Mouse (Mus musculus): ENCODE measurements around the gene Fgf14. TPM values are rescaled to one million over a fixed set of nuclear protein-coding genes. Genes with fewer than 3 reads are reported as not detected.
"Not testable (repeated sequence)": the region's sequence is repeated elsewhere in the genome, so short reads cannot be mapped to it uniquely, and the experiment has no call there.

The Fgf14 gene
- polyA plus RNA-seq, 1 experiment = 0.03 TPM

GRCm38 (mm10) chr14:124474066-124474667 is 202.8 kb downstream of the Fgf14 start:
- no peak for DNase-seq (ENCODE audit: low spot score)

DNA sequence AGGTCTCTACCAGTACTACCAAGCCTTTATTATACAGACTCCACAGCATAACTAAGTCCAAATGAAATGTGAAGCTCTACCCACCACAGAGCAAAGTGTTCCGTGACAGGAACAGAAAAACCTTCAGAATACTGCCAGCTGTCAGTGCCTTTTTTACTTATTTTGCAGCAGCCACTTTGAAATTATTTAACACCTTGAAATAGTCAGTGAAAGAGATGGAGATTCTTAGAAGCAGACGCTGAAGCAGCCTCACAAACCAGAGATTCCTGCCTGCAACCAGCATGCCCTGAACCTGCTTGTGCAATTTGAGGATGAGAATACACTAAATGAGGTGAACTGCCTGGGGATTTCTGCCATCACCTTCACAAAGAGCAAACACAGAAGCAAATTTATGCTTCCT is 206.0 kb downstream of the Fgf14 start:
- no peak for DNase-seq (ENCODE audit: low spot score)

GRCm38 (mm10) chr14:124455120-124455519 is 221.8 kb downstream of the Fgf14 start:
- DNase-seq (ENCODE audit: low spot score) = no peak

DNA sequence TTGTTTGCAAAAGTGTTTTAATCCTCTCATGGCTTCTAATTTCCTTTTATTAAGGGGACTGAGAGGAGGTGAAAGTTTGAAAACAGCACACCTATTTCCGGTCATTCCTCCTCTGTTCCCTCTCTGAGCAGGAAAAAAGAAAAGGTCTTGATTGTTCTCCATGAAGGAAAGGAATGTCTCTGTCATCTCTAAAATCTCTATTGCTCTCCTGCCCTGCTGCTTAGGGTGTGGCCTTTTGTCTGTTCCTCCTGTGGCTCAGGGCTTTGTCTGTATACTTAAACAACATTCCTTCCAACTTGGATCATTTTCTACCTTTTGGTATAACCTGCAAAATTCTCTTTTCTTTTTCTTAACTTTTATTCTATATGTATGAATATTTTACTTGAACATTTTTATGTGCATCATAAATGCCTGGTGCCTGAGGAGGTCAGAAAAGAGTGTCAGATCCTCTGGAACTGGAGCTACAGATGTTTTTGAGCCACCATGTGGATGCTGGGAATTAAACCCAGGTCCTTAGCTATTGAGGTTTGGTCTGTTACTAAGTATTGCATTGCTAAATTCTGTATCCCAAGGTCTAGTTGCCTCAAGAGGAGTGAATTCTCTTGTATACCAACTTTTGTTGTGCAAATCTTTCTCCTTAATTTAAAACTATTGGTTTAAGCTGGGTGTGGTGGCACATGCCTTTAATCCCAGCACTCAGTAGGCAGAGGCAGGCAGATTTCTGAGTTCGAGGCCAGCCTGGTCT is 230.7 kb downstream of the Fgf14 start:
- DNase-seq (ENCODE audit: low spot score) = no peak

DNA sequence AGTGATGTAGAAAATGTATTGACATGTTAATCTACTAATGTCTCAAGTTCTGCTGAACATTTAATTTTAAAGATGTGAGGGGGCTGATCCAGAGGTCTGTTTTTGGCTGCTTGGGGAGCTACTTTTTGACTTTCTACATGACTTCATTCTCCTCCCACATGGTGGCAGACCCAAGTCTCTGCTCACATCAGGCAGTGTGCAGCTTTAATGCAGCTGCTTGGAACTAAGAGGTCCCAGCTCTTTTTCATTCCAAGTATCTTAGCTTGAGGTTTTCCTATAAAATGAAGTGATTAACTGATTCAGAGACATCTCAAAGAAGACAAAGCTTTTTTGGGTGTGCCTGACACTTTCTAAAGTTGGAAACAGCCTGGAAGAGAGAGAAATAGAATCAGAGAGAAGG is 232.1 kb downstream of the Fgf14 start:
- no peak for DNase-seq (ENCODE audit: low spot score)

- not testable (repeated sequence) for DNase-seq (ENCODE audit: low spot score)
Observed at GRCm38 (mm10) chr14:124439298-124439697, 237.6 kb downstream of the Fgf14 start.

DNA sequence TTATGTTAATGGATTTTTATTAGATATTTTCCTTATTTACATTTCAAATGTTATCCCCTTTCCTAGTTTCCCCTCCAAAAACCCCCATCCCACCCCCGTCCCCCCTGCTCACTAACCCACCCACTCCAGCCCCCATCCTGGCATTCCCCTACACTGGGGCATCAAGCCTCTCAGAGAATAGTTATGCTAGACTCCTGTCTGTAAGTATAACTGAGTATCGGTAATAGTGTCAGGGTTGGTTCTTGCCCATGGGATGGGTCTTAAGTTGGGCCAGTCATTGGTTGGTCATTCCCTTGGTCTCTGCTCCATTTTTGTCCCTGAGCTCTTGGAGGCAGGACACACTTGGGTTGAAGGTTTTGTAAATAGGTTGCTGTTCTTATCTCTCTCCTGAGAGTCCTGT is 265.0 kb downstream of the Fgf14 start:
- no peak for DNase-seq (ENCODE audit: low spot score)

GRCm38 (mm10) chr14:124410945-124411344 is 266.0 kb downstream of the Fgf14 start:
- no peak for DNase-seq (ENCODE audit: low spot score)

- no peak for DNase-seq (ENCODE audit: low spot score)
Observed at GRCm38 (mm10) chr14:124328391-124328790, 348.5 kb downstream of the Fgf14 start.

DNA sequence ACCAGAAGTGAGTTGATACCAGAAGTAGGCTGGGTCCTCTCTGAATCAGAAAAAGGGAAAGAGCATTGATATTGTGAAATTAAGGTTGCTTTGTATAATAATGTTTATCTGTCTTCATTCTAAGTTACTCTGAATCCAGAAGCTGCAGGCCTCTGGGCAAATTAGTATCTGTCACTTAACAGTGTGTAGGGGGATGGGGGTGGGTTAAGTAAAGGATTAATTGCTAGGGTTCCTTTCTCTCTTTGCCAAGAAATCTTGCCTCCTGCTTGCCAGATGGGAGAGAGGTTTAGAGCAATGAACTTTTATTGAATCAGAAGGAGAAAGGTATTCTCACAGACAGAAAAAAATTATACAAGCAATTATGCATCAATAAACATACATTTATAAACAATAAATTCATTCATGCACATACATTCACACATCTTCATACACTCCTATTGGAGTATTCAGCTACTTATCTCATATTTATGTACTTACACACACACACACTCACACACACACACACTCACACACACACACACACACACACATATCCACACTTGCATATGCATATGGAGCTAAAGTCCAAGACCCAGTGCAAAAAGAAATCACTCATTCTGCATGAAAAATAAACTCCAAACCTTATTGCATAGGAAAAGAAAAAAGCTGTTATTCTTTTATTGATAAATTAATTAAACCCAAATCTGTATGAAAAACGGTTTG is 357.8 kb downstream of the Fgf14 start:
- DNase-seq (ENCODE audit: low spot score) = no peak

DNA sequence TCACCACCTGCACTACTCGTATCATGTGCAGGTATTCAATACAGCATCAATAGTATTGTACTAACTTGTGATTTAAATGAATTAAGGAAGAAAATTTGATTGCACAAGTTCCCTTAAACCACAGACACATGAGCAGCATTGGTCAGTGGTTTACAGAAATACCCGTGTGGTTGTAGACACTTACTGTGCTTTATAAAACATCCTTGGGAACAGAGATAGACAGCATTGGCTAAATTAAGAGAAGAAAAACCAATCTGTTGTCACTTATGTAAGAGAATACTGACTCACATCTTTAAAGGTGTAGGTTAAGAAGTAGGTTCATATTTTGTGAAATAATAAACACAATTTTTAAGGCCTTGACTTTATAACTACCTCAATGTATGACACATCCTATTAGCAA is 361.4 kb downstream of the Fgf14 start:
- no peak for DNase-seq (ENCODE audit: low spot score)

DNA sequence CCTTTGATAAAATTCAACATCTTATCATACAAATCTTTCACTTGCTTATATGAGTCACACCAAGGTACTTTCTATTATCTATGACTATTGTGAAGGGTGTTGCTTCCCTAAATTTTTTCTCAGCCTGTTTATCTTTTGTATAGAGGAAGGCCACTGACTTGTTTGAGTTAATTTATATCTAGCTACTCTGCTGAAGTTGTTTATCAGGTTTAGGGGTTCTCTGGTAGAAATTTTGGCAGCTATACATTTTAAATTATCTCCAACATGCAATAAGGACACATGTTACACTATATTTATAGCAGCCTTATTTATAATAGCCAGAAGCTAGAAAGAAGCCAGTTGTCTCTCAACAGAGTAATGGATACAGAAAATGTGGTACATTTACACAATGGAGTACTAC is 389.9 kb downstream of the Fgf14 start:
- DNase-seq (ENCODE audit: low spot score) = no peak

- DNase-seq (ENCODE audit: low spot score) = no peak
Observed at GRCm38 (mm10) chr14:124278384-124278944, 398.5 kb downstream of the Fgf14 start.

DNA sequence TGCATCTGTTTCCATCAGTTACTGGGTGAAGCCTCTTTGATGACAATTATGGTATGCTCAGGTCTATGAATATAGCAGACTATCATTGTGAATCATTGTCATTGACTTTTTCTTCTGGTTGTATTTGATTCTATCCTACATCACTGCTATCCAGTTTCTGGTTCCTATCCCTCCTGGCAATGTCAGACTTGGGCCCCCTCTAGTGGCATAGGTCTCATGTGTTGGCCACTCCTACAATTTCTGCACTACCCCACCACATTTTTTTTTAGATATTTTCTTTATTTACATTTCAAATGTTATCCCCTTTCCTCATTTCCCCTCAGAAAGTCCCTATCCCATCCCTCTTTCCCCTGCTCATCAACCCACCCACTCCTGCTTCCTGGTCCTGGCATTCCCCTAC is 409.9 kb downstream of the Fgf14 start:
- DNase-seq (ENCODE audit: low spot score) = no peak

DNA sequence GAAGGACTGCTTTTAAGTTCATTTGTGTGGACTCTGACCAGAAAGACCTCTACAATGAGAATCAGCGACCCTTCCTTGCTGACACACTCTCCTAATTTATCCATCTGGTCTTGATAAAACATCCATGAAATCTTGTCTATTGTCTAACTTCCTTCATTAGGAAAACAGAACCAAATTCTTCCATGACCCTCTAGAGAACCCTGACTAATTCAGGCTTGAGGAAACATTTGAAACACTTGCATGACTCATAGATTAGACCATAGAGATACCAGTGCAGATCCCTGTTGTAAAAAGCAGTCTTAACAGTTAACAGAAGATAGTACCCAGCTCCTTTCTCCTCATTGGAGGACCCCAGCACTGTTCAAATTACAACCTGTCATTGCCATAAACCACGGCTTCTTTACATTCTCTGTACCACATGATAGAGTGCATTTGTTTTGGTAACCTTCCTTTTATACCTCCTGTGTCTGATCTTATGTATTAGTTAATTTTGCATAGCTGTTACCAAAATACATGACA is 412.3 kb downstream of the Fgf14 start:
- no peak for DNase-seq (ENCODE audit: low spot score)

DNA sequence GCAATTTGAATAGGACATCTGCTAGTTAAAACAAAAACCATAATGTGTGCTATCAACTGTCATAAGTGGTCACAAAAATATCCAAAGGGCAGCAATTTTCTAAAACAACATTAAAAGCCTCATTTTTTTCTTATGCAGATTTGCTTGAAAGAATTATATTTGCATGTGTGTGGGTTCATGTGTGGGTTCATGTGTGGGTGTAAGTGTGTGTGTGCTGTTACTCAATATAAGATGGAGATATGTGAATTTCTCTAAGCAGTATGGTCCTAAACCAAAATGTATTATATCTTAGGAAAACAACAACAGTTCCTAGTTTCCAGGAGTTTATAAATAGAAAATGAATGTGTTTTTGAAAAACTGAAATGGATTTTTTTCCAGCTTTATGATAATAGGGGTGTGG is 413.7 kb downstream of the Fgf14 start:
- DNase-seq (ENCODE audit: low spot score) = no peak

- no peak for DNase-seq (ENCODE audit: low spot score)
Observed at GRCm38 (mm10) chr14:124247517-124247916, 429.4 kb downstream of the Fgf14 start.

- no peak for DNase-seq (ENCODE audit: low spot score)
Observed at GRCm38 (mm10) chr14:124223445-124223844, 453.5 kb downstream of the Fgf14 start.

DNA sequence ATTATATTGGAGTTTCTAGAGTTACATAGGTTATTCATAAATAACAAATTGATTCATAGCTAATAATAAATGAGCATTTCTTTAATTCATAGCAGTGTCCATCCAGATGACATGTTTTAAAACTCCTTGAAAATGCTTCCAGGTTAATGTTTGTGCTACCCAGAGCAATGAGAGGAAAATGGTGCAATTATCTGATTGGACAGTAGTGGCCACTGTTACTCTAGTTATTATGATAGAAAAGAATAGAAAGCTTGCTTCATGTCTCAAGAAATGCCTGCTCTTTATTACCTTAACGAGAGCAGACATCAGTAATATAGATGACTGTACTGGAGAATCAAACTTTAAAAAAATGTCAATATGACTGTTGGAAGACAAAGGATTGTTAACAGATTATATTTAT is 454.5 kb downstream of the Fgf14 start:
- DNase-seq (ENCODE audit: low spot score) = no peak

DNA sequence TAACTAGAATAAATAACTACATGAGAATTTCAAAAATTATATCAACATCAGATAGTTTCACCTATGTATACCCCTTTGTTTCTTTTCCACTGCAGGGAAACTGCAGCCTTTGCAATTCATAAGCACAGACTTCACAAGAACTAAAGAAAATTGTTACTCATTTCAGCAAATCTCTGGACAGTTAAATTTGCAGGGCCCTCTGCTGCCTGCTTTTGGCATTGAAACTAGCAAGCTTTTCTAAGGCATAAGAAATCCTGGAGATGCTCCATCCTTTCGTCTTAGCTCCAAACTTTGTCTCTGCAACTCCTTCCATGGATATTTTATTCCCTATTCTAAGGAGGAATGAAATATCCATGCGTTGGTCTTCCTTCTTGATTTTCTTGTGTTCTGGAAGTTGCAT is 455.9 kb downstream of the Fgf14 start:
- DNase-seq (ENCODE audit: low spot score) = no peak

- no peak for DNase-seq (ENCODE audit: low spot score)
Observed at GRCm38 (mm10) chr14:124195806-124196205, 481.1 kb downstream of the Fgf14 start.

GRCm38 (mm10) chr14:124195331-124195730 is 481.6 kb downstream of the Fgf14 start:
- DNase-seq (ENCODE audit: low spot score) = no peak

GRCm38 (mm10) chr14:124192815-124193142 is 484.1 kb downstream of the Fgf14 start:
- DNase-seq (ENCODE audit: low spot score) = no peak

All from urinary bladder, adult 2 months (tissue).